Mouse (Mus musculus) cortical plate, adult 2 months (tissue): ENCODE measurements around the gene Arl4d. TPM values are rescaled to one million over a fixed set of nuclear protein-coding genes. Genes with fewer than 3 reads are reported as not detected.

Experiments
- H3K27ac ChIP-seq: fragments of 200-500 bp; 2 replicates; pipeline ENCODE4 v1.5.1; 2012; ENCODE audit warnings: low read length, control low read depth, inconsistent platforms; ENCODE audit not compliant: insufficient read depth
- H3K4me1 ChIP-seq: fragments of 200-500 bp; 2 replicates; pipeline ENCODE4 v1.6.1; 2011; ENCODE audit warnings: low read length; ENCODE audit not compliant: control insufficient read depth, insufficient read depth
- H3K4me3 ChIP-seq: fragments of 200-500 bp; 2 replicates; pipeline ENCODE4 v1.5.1; 2011; ENCODE audit warnings: mild to moderate bottlenecking, low read length, control low read depth; ENCODE audit not compliant: insufficient read depth
- CTCF ChIP-seq: fragments of 200-500 bp; IDR thresholded peaks from 2 replicates; pipeline ENCODE4 v1.5.1; 2011; ENCODE audit warnings: mild to moderate bottlenecking, control low read depth, low read length; ENCODE audit not compliant: insufficient read depth; ENCODE audit errors: extremely low read depth
- POLR2A ChIP-seq: fragments of 200-500 bp; IDR thresholded peaks from 2 replicates; pipeline ENCODE4 v1.6.1; 2011; ENCODE audit warnings: mild to moderate bottlenecking, low read length, control low read depth; ENCODE audit not compliant: insufficient read depth; ENCODE audit errors: extremely low read depth
- polyA plus RNA-seq: library from polyadenylated mRNA; depleted of rRNA; stranded (reverse); fragments of >200 nt; gene quantifications from 2 replicates; pipeline ENCODE4 v1.2.3, GENCODE M21; 2012; rRNA removed

Arl4d gene
- polyA plus RNA-seq, 1 experiment = 41.9 TPM

GRCm38 (mm10) chr11:101708482-101708881, 43.1 kb downstream of the Arl4d start:
- H3K27ac ChIP-seq = no peak overlapping the region
- H3K4me1 ChIP-seq = no peaks in the 10 kb centered on the region
- no peak for TF ChIP-seq POLR2A
- no peak for TF ChIP-seq CTCF
- no peak overlapping the region for H3K4me3 ChIP-seq

DNA sequence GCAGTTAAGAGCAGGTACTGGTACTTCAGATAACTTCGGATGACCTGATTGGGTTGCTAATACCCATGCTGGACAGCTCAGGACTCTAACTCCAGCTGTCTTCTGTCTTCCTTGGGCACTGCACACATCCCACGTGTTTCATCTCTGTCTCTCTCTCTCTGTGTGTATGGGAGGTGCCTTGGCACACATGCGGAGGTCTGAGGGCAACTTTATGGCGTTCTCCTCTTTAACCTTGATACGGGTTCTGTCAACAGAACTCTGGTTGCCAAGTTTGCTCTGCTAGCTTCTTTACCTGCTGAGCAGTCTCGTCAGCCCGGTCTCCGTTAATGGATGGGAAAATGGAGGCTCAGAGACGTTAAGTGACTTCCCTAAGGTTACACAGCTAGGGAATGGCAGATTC, 47.5 kb downstream of the Arl4d start:
- Histone ChIP-seq H3K4me3 (no peak overlapping the region), H3K4me1 (no peaks in the 10 kb centered on the region), H3K27ac (no peak overlapping the region)
- no peak for TF ChIP-seq POLR2A
- TF ChIP-seq CTCF = no peak

DNA sequence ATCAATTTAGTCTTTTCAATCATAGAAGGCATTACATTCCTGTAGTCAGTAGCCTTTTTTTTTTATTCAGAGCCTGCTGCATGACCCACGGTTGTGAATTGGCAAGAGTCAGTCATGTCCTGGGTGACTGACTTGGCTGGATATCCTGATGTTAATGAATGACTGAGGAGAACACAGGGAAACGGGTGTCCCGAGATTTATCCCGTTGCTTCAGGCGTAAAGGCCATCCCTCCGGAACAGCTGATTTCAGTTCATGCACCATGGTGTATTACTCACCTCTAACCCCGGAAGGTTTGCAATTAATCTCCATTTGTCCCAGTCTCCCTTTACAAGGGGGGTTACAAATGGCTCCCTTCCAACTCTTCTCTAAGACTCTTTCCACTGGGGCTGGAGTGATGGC, 48.7 kb downstream of the Arl4d start:
- H3K27ac ChIP-seq = no peak overlapping the region
- TF ChIP-seq POLR2A = no peak
- TF ChIP-seq CTCF = no peak
- H3K4me1 ChIP-seq = no peaks in the 10 kb centered on the region
- H3K4me3 ChIP-seq = no peak overlapping the region

Other genes starting within 250 kb of the Arl4d start
- 51.3 and 52.7 TPM in 2 replicates for gene Aarsd1, start 247.9 kb upstream of the Arl4d start, polyA plus RNA-seq
- 4.4 and 4.7 TPM in 2 replicates for gene Gm27029, start 240.7 kb upstream of the Arl4d start, polyA plus RNA-seq
- 35.2 and 38.8 TPM in 2 replicates for gene Rundc1, start 240.5 kb upstream of the Arl4d start, polyA plus RNA-seq
- 7.5 and 7.7 TPM in 2 replicates for gene Ptges3l, start 240.2 kb upstream of the Arl4d start, polyA plus RNA-seq
- 397 and 424 TPM in 2 replicates for gene Rpl27, start 223.2 kb upstream of the Arl4d start, polyA plus RNA-seq
- gene Ifi35, start 217.1 kb upstream of the Arl4d start, polyA plus RNA-seq = 6.8 and 7.3 TPM in 2 replicates
- 162 and 179 TPM in 2 replicates for gene Rnd2, start 200.5 kb upstream of the Arl4d start, polyA plus RNA-seq
- gene Vat1, start 199.3 kb upstream of the Arl4d start, polyA plus RNA-seq = 27.6 and 33.5 TPM in 2 replicates
- gene Brca1, start 113.6 kb upstream of the Arl4d start, polyA plus RNA-seq = 0.57 and 0.65 TPM in 2 replicates
- gene Nbr1, start 113.4 kb upstream of the Arl4d start, polyA plus RNA-seq = 104 and 115 TPM in 2 replicates
- 1.7 and 2.2 TPM in 2 replicates for gene Tmem106a, start 83.3 kb upstream of the Arl4d start, polyA plus RNA-seq
- gene Gm11634, start 66.3 kb upstream of the Arl4d start, polyA plus RNA-seq = not detected in 2 replicates
- 13.0 and 14.2 TPM in 2 replicates for gene Rdm1, start 38.3 kb upstream of the Arl4d start, polyA plus RNA-seq
- 23.0 TPM in 2 replicates for gene Dhx8, start 67.4 kb downstream of the Arl4d start, polyA plus RNA-seq
- gene Etv4, start 119.8 kb downstream of the Arl4d start, polyA plus RNA-seq = 19.7 and 20.6 TPM in 2 replicates
- 0.29 and 0.51 TPM in 2 replicates for gene Meox1, start 228.8 kb downstream of the Arl4d start, polyA plus RNA-seq